Mouse (Mus musculus) CD4-positive naive resting alpha-beta T cell, adult 57 days (primary cell): Measurements from ENCODE around the gene Olfr1162. TPM values are rescaled to one million over a fixed set of nuclear protein-coding genes. Genes with fewer than 3 reads are reported as not detected.

Experiments
- total RNA-seq: library from RNA; stranded (reverse); gene quantifications from one replicate; pipeline ENCODE4 v1.2.4, GENCODE M21; 2023

Olfr1162 gene
- total RNA-seq = not detected

GRCm38 (mm10) chr2:88051029-88051428, at the start of gene Olfr1162:
Gene Olfr1162, minus strand, starts transcription at chr2:88051129.

GRCm38 (mm10) chr2:88093866-88094265, 42.9 kb upstream of the Olfr1162 start, which contains the start of gene Olfr1164:
Gene Olfr1164, minus strand, starts transcription at chr2:88093966.

GRCm38 (mm10) chr2:88071730-88072129, 20.8 kb upstream of the Olfr1162 start, which contains the start of gene Olfr1163:
Gene Olfr1163, minus strand, starts transcription at chr2:88071830.

GRCm38 (mm10) chr2:88037599-88037998, 13.3 kb downstream of the Olfr1162 start, which contains the start of gene Olfr73:
Gene Olfr73, minus strand, starts transcription at chr2:88037699.

GRCm38 (mm10) chr2:88022474-88022873, 28.5 kb downstream of the Olfr1162 start, which contains the start of gene Olfr1161:
Gene Olfr1161, plus strand, starts transcription at chr2:88022774.

GRCm38 (mm10) chr2:88007515-88008318, 43.2 kb downstream of the Olfr1162 start, which contains the start of gene Olfr1160:
Gene Olfr1160, minus strand, starts transcription at chr2:88008268.

Other genes starting within 250 kb of the Olfr1162 start
- not detected for gene Olfr1145, start 241.3 kb downstream of the Olfr1162 start, total RNA-seq
- not detected for gene Olfr1148, start 220.6 kb downstream of the Olfr1162 start, total RNA-seq
- gene Olfr1150-ps1, start 207.1 kb downstream of the Olfr1162 start, total RNA-seq = not detected
- not detected for gene Olfr1151, start 195.3 kb downstream of the Olfr1162 start, total RNA-seq
- not detected for gene Olfr1152, start 184.6 kb downstream of the Olfr1162 start, total RNA-seq
- not detected for gene Olfr1153, start 156.2 kb downstream of the Olfr1162 start, total RNA-seq
- gene Olfr1154, start 146.0 kb downstream of the Olfr1162 start, total RNA-seq = not detected
- gene Olfr1155, start 106.0 kb downstream of the Olfr1162 start, total RNA-seq = not detected
- gene Olfr1156, start 98.0 kb downstream of the Olfr1162 start, total RNA-seq = not detected
- not detected for gene Olfr1157, start 82.8 kb downstream of the Olfr1162 start, total RNA-seq
- gene Olfr74, start 76.5 kb downstream of the Olfr1162 start, total RNA-seq = not detected
- not detected for gene Olfr1158, start 61.0 kb downstream of the Olfr1162 start, total RNA-seq
- gene Olfr1160, start 42.9 kb downstream of the Olfr1162 start, total RNA-seq = not detected
- gene Olfr1161, start 28.4 kb downstream of the Olfr1162 start, total RNA-seq = not detected
- not detected for gene Olfr73, start 13.4 kb downstream of the Olfr1162 start, total RNA-seq
- not detected for gene Olfr1163, start 20.7 kb upstream of the Olfr1162 start, total RNA-seq
- not detected for gene Olfr1164, start 42.8 kb upstream of the Olfr1162 start, total RNA-seq
- not detected for gene Olfr1166, start 77.1 kb upstream of the Olfr1162 start, total RNA-seq
- gene Olfr1167, start 104.1 kb upstream of the Olfr1162 start, total RNA-seq = not detected
- not detected for gene Olfr1168, start 130.8 kb upstream of the Olfr1162 start, total RNA-seq
- not detected for gene Olfr1170, start 177.2 kb upstream of the Olfr1162 start, total RNA-seq
- gene Olfr1173, start 228.7 kb upstream of the Olfr1162 start, total RNA-seq = not detected